Mouse (Mus musculus): ENCODE measurements around the gene Zdhhc12.

- TF ChIP-seq GATA1 (IDR thresholded peaks at IDR 0.05; ENCODE audit: low read length) = no peak
- TF ChIP-seq TAL1 (IDR thresholded peaks at IDR 0.05; ENCODE audit: low read length) = no peak
These were observed 16.5 kb downstream of the Zdhhc12 start for GRCm38 (mm10) chr2:30076959-30077358.
